Mouse (Mus musculus) E14TG2a.4 (cell line): ENCODE data around the gene Arid3b.

Experiments used
- CTCF ChIP-seq: conservative IDR thresholded peaks from 2 replicates; pipeline ENCODE4 v1.5.1; 2014; ENCODE audit warnings: low read length
- NANOG ChIP-seq: IDR thresholded peaks from 2 replicates; pipeline ENCODE4 v1.6.1; 2014; ENCODE audit warnings: borderline replicate concordance, low read length, mixed read lengths
- POU5F1 ChIP-seq: IDR thresholded peaks from 2 replicates; pipeline ENCODE4 v1.6.1; 2014; ENCODE audit warnings: low read length, borderline replicate concordance

GRCm38 (mm10) chr9:57775026-57775425, 61.6 kb downstream of the Arid3b start:
- TF ChIP-seq CTCF (no peak), POU5F1 (no peak), NANOG (no peak)
